Comparison of ENCODE assay signal across 12 mouse cellular contexts in genomic region chr17:46702506-46702905, GRCm38 (mm10). TPM values are rescaled to one million over a fixed set of nuclear protein-coding genes. Genes with fewer than 3 reads are reported as not detected.
A peak's percentile ranks its signal among the peaks of the same experiment; 100 is the strongest.
DNase-seq lines count a peak whose midpoint lies in the region; ATAC-seq and TF ChIP-seq lines count a peak whose summit lies in the region.
"Had no signal": no experiment of that assay in that cellular context is flagged by ENCODE, and none has a peak within 500 bp of the region (broad histone marks: within the 10 kb centered on the region; RNA-seq: fewer than 3 reads in every experiment).

No protein-coding gene starts in this region.

- peak overlapping the region; percentile 67 for H3K4me2 ChIP-seq in embryonic facial prominence, embryonic 15.5 days (replicated peaks)
- no peak overlapping the region for H3K4me2 ChIP-seq in intestine, embryonic 16.5 days (ENCODE audit: low read depth, low read length)
- peak overlapping the region; percentile 82 for H3K4me2 ChIP-seq in neural tube, embryonic 12.5 days (replicated peaks)

- peaks cover 19% of the 10 kb centered on the region; the same call in 1 of the 2 replicates for H3K36me3 ChIP-seq in embryonic facial prominence, embryonic 15.5 days
- 0 out of 2 replicates have a peak, but pooled peaks cover 2% of the 10 kb centered on the region for H3K36me3 ChIP-seq in intestine, embryonic 16.5 days (ENCODE audit: control insufficient read depth, insufficient read depth, low read length)
- H3K36me3 ChIP-seq in neural tube, embryonic 12.5 days = peaks cover 20% of the 10 kb centered on the region; the same call in 1 of the 2 replicates

- H3K9ac ChIP-seq in embryonic facial prominence, embryonic 15.5 days = 0 out of 2 replicates have a peak overlapping the region, but pooled peaks have one; percentile 9
- peak overlapping the region; percentile 92; the same call in 1 of the 2 replicates for H3K9ac ChIP-seq in intestine, embryonic 16.5 days (ENCODE audit: low read depth, low read length)
- H3K9ac ChIP-seq in neural tube, embryonic 12.5 days = peak overlapping the region; percentile 93; the same call in 1 of the 2 replicates

- H3K4me3 ChIP-seq in layer of hippocampus, adult 2 months = peak overlapping the region; percentile 93
- H3K4me3 ChIP-seq in embryonic facial prominence, embryonic 15.5 days (replicated peaks) = no peak overlapping the region
- no peak overlapping the region for H3K4me3 ChIP-seq in intestine, embryonic 16.5 days (ENCODE audit: low read length)
- no peak overlapping the region for H3K4me3 ChIP-seq in neural tube, embryonic 12.5 days

- WGBS in embryonic facial prominence, embryonic 15.5 days = 81% methylated on average over 5 of the region's 5 CpGs
- WGBS in intestine, embryonic 16.5 days = 86% methylated on average over 5 of the region's 5 CpGs
- WGBS in neural tube, embryonic 12.5 days = 88% methylated on average over 5 of the region's 5 CpGs

- H3K27ac ChIP-seq in layer of hippocampus, adult 2 months = peak overlapping the region; percentile 78
- H3K27ac ChIP-seq in embryonic facial prominence, embryonic 15.5 days (replicated peaks) = no peak overlapping the region
- no peak overlapping the region for H3K27ac ChIP-seq in intestine, embryonic 16.5 days (ENCODE audit: low read length)
- no peak overlapping the region for H3K27ac ChIP-seq in neural tube, embryonic 12.5 days

- H3K4me1 ChIP-seq in embryonic facial prominence, embryonic 15.5 days = peaks cover 37% of the 10 kb centered on the region
- peaks cover 27% of the 10 kb centered on the region for H3K4me1 ChIP-seq in intestine, embryonic 16.5 days (ENCODE audit: control insufficient read depth, insufficient read depth, low read length)
- peaks cover 35% of the 10 kb centered on the region for H3K4me1 ChIP-seq in neural tube, embryonic 12.5 days

- no peaks in the 10 kb centered on the region for H3K27me3 ChIP-seq in embryonic facial prominence, embryonic 15.5 days
- no peaks in the 10 kb centered on the region for H3K27me3 ChIP-seq in intestine, embryonic 16.5 days (replicated peaks; ENCODE audit: control insufficient read depth, insufficient read depth, low read length)
- no peaks in the 10 kb centered on the region for H3K27me3 ChIP-seq in neural tube, embryonic 12.5 days (replicated peaks)

- no peaks in the 10 kb centered on the region for H3K9me3 ChIP-seq in embryonic facial prominence, embryonic 15.5 days (replicated peaks)
- no peaks in the 10 kb centered on the region for H3K9me3 ChIP-seq in intestine, embryonic 16.5 days (ENCODE audit: control insufficient read depth, low read length)
- no peaks in the 10 kb centered on the region for H3K9me3 ChIP-seq in neural tube, embryonic 12.5 days

- no peak for DNase-seq in layer of hippocampus, adult 2 months (ENCODE audit: low spot score in 2 of 2)
- no peak for DNase-seq in layer of hippocampus, adult 9-10 months (ENCODE audit: low spot score)
- DNase-seq in right cerebral cortex, adult 2 months (ENCODE audit: low spot score in 2 of 2) = no peak
- DNase-seq in cerebellum, postnatal 4 days (ENCODE audit: low spot score in 2 of 2) = no peak
- DNase-seq: adrenal gland, postnatal 10 days; gastrocnemius, postnatal 36 days; kidney, postnatal 4 days had no signal

- no peak for TF ChIP-seq CTCF in layer of hippocampus, adult 2 months (conservative IDR thresholded peaks at IDR 0.05)

- no peak for ATAC-seq in embryonic facial prominence, embryonic 15.5 days (ENCODE audit: insufficient number of reproducible peaks, low FRiP score, low TSS enrichment, low read depth)
- ATAC-seq in intestine, embryonic 16.5 days = no peak
- ATAC-seq in neural tube, embryonic 12.5 days (ENCODE audit: low FRiP score, low read depth) = no peak
- no peak for ATAC-seq in megakaryocyte-erythroid progenitor cell, adult 5-6 weeks (replicated peaks; ENCODE audit: low FRiP score, low TSS enrichment, poor library complexity, severe bottlenecking)

RNA-seq across cellular contexts. Expression of gene Ppp2r5d, which starts 2.4 kb away (rescaled TPM):
- 10 to 100 TPM; 88.0 to 91.4 TPM for total RNA-seq in layer of hippocampus, adult 2 months (2021)
- 91.7 and 93.2 TPM in 2 replicates for polyA plus RNA-seq in embryonic facial prominence, embryonic 15.5 days (2015; fragmentation: Nextera tagmentation; extraction: Ambion mirVana)
- 69.7 and 73.4 TPM in 2 replicates for polyA plus RNA-seq in intestine, embryonic 16.5 days (2015; fragmentation: Nextera tagmentation; extraction: Ambion mirVana)
- 89.5 and 107 TPM in 2 replicates for polyA plus RNA-seq in neural tube, embryonic 12.5 days (2016; fragmentation: Nextera tagmentation; extraction: Ambion mirVana)
- 41.3 and 52.0 TPM in 2 replicates for total RNA-seq in megakaryocyte-erythroid progenitor cell, adult 5-6 weeks (2014; fragmentation: Nextera tagmentation)
- total RNA-seq in megakaryocyte-erythroid progenitor cell, adult 5-6 weeks (2017) = 35.9 and 57.2 TPM in 2 replicates

RNA-seq across cellular contexts. Expression of gene Pex6, which starts 8.8 kb away (rescaled TPM):
- total RNA-seq in layer of hippocampus, adult 2 months (2021) = 10 to 100 TPM; 53.6 to 58.4 TPM
- polyA plus RNA-seq in embryonic facial prominence, embryonic 15.5 days (2015; fragmentation: Nextera tagmentation; extraction: Ambion mirVana) = 32.4 and 35.6 TPM in 2 replicates
- 17.1 and 20.8 TPM in 2 replicates for polyA plus RNA-seq in intestine, embryonic 16.5 days (2015; fragmentation: Nextera tagmentation; extraction: Ambion mirVana)
- polyA plus RNA-seq in neural tube, embryonic 12.5 days (2016; fragmentation: Nextera tagmentation; extraction: Ambion mirVana) = 35.8 and 36.9 TPM in 2 replicates
- total RNA-seq in megakaryocyte-erythroid progenitor cell, adult 5-6 weeks (2014; fragmentation: Nextera tagmentation) = 19.0 and 22.6 TPM in 2 replicates
- total RNA-seq in megakaryocyte-erythroid progenitor cell, adult 5-6 weeks (2017) = 7.5 and 11.7 TPM in 2 replicates

RNA-seq across cellular contexts. Expression of gene Klhdc3, which starts 21.8 kb away (rescaled TPM):
- total RNA-seq in layer of hippocampus, adult 2 months (2021) = 100 to 1,000 TPM; 163 to 173 TPM
- 129 and 134 TPM in 2 replicates for polyA plus RNA-seq in embryonic facial prominence, embryonic 15.5 days (2015; fragmentation: Nextera tagmentation; extraction: Ambion mirVana)
- polyA plus RNA-seq in intestine, embryonic 16.5 days (2015; fragmentation: Nextera tagmentation; extraction: Ambion mirVana) = 107 and 111 TPM in 2 replicates
- polyA plus RNA-seq in neural tube, embryonic 12.5 days (2016; fragmentation: Nextera tagmentation; extraction: Ambion mirVana) = 146 and 148 TPM in 2 replicates
- 102 and 104 TPM in 2 replicates for total RNA-seq in megakaryocyte-erythroid progenitor cell, adult 5-6 weeks (2014; fragmentation: Nextera tagmentation)
- 28.6 and 33.4 TPM in 2 replicates for total RNA-seq in megakaryocyte-erythroid progenitor cell, adult 5-6 weeks (2017)

RNA-seq across cellular contexts. Expression of gene Mea1, which starts 23.9 kb away (rescaled TPM):
- 100 to 1,000 TPM in 1 of 2 experiments, 10 to 100 TPM in 1; 99.8 to 104 TPM for total RNA-seq in layer of hippocampus, adult 2 months (2021)
- 150 and 161 TPM in 2 replicates for polyA plus RNA-seq in embryonic facial prominence, embryonic 15.5 days (2015; fragmentation: Nextera tagmentation; extraction: Ambion mirVana)
- polyA plus RNA-seq in intestine, embryonic 16.5 days (2015; fragmentation: Nextera tagmentation; extraction: Ambion mirVana) = 164 and 169 TPM in 2 replicates
- polyA plus RNA-seq in neural tube, embryonic 12.5 days (2016; fragmentation: Nextera tagmentation; extraction: Ambion mirVana) = 178 and 189 TPM in 2 replicates
- total RNA-seq in megakaryocyte-erythroid progenitor cell, adult 5-6 weeks (2014; fragmentation: Nextera tagmentation) = 74.7 and 75.2 TPM in 2 replicates
- 71.6 and 85.7 TPM in 2 replicates for total RNA-seq in megakaryocyte-erythroid progenitor cell, adult 5-6 weeks (2017)

RNA-seq across cellular contexts. Expression of gene Gnmt, which starts 26.5 kb away (rescaled TPM):
- 1 to 10 TPM in 1 of 2 experiments, under 1 TPM in 1; 0.90 to 1.2 TPM for total RNA-seq in layer of hippocampus, adult 2 months (2021)
- polyA plus RNA-seq in embryonic facial prominence, embryonic 15.5 days (2015; fragmentation: Nextera tagmentation; extraction: Ambion mirVana) = 2.0 and 2.1 TPM in 2 replicates
- 8.2 and 10.0 TPM in 2 replicates for polyA plus RNA-seq in intestine, embryonic 16.5 days (2015; fragmentation: Nextera tagmentation; extraction: Ambion mirVana)
- 0.43 and 0.49 TPM in 2 replicates for polyA plus RNA-seq in neural tube, embryonic 12.5 days (2016; fragmentation: Nextera tagmentation; extraction: Ambion mirVana)
- total RNA-seq in megakaryocyte-erythroid progenitor cell, adult 5-6 weeks (2014; fragmentation: Nextera tagmentation) = 6.5 TPM in 1 of 2 replicates, not detected in the other
- total RNA-seq in megakaryocyte-erythroid progenitor cell, adult 5-6 weeks (2017) = not detected in 2 replicates
- total RNA-seq: common myeloid progenitor, adult 5-6 weeks had no signal

Comparison
In these comparisons a context has a peak if more than half of its experiments do, and no peak if none do; other contexts are left out.
1. H3K9ac ChIP-seq: peak in every context shown above with its lines; median percentile 93 in neural tube, embryonic 12.5 days; 92 in intestine, embryonic 16.5 days; 9 in embryonic facial prominence, embryonic 15.5 days.